Mouse (Mus musculus) ES-CJ7 (cell line): ENCODE data around the gene Mllt1.
"Not testable (repeated sequence)": the region's sequence is repeated elsewhere in the genome, so short reads cannot be mapped to it uniquely, and the experiment has no call there.

ENCODE experiments used
- DNase-seq: peaks from one replicate; pipeline ENCODE4 v3.0.0; 2011; ENCODE audit warnings: low read depth, low spot score

Gene Mllt1

GRCm38 (mm10) chr17:56936731-56937130 is 1.5 kb upstream of the Mllt1 start:
- DNase-seq = no peak

GRCm38 (mm10) chr17:56934545-56935330 is 477 bp downstream of the Mllt1 start:
- peak; percentile 34 for DNase-seq

GRCm38 (mm10) chr17:56933395-56933794 is 1.8 kb downstream of the Mllt1 start:
- DNase-seq = no peak

GRCm38 (mm10) chr17:56930026-56930425 is 5.2 kb downstream of the Mllt1 start:
- no peak for DNase-seq

GRCm38 (mm10) chr17:56929530-56929929 is 5.7 kb downstream of the Mllt1 start:
- DNase-seq = no peak

GRCm38 (mm10) chr17:56929101-56929500 is 6.1 kb downstream of the Mllt1 start:
- DNase-seq = peak; percentile 31

GRCm38 (mm10) chr17:56925998-56926397 is 9.2 kb downstream of the Mllt1 start:
- DNase-seq = no peak

- no peak for DNase-seq
Measured at GRCm38 (mm10) chr17:56919725-56920124, 15.5 kb downstream of the Mllt1 start.

- no peak for DNase-seq
Measured at GRCm38 (mm10) chr17:56917166-56917565, 18.0 kb downstream of the Mllt1 start.

- no peak for DNase-seq
Measured at GRCm38 (mm10) chr17:56913444-56913843, 21.8 kb downstream of the Mllt1 start.

GRCm38 (mm10) chr17:56913023-56913422 is 22.2 kb downstream of the Mllt1 start:
- DNase-seq = no peak

GRCm38 (mm10) chr17:56909764-56910163 is 25.5 kb downstream of the Mllt1 start:
- DNase-seq = not testable (repeated sequence)

GRCm38 (mm10) chr17:56907887-56908286 is 27.3 kb downstream of the Mllt1 start:
- no peak for DNase-seq

GRCm38 (mm10) chr17:56907096-56907495 is 28.1 kb downstream of the Mllt1 start:
- DNase-seq = no peak

GRCm38 (mm10) chr17:56906166-56906565 is 29.0 kb downstream of the Mllt1 start:
- DNase-seq = no peak

GRCm38 (mm10) chr17:56902698-56903097 is 32.5 kb downstream of the Mllt1 start:
- no peak for DNase-seq

GRCm38 (mm10) chr17:56897630-56898195 is 37.5 kb downstream of the Mllt1 start:
- DNase-seq = peak; percentile 87

GRCm38 (mm10) chr17:56896513-56897129 is 38.6 kb downstream of the Mllt1 start:
- DNase-seq = no peak

- no peak for DNase-seq
Measured at GRCm38 (mm10) chr17:56895368-56895918, 39.8 kb downstream of the Mllt1 start.

- no peak for DNase-seq
Measured at GRCm38 (mm10) chr17:56890018-56890417, 45.2 kb downstream of the Mllt1 start.

- DNase-seq = peak; percentile 78
Measured at GRCm38 (mm10) chr17:56888050-56888449, 47.2 kb downstream of the Mllt1 start.

GRCm38 (mm10) chr17:56884809-56885208 is 50.4 kb downstream of the Mllt1 start:
- peak; percentile 60 for DNase-seq
